Mouse (Mus musculus) adrenal gland, adult 2 months (tissue): Measurements from ENCODE around the gene Sh3rf3. TPM values are rescaled to one million over a fixed set of nuclear protein-coding genes. Genes with fewer than 3 reads are reported as not detected.

Source experiments
- DNase-seq: peaks from one replicate; pipeline ENCODE4 v3.0.0; 2021
- polyA plus RNA-seq: library from polyadenylated mRNA; depleted of rRNA; stranded (reverse); fragments of >200 nt; gene quantifications from 2 replicates; pipeline ENCODE4 v1.2.3, GENCODE M21; 2012
- total RNA-seq, 2 experiments: library from RNA; stranded (reverse); gene quantifications; 2 replicates each; pipeline ENCODE4 v1.2.3; 2021

Sh3rf3 gene
- total and polyA plus RNA-seq, 3 experiments: 1.0 to 2.5 (median 1.9) TPM

DNA sequence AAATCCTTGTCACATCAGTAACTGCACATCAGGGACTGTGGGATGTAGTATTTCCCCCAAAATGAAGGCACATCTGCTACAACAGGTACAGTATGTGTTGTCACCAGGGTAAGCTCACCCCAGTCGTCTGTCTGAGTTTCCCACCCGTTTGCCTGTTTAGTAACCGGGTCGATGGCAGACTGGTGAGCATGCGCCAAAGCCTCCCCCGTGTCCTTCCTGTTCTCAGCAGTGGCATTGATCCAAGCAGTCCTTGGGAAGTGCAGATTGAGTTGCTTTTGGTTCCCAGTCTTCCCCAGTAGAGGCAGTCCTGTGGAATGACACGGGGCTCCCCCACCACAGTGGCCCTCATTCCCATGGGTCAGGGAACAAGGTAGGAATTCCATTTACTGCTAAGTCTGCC lies 297.2 kb downstream of the Sh3rf3 start:
- DNase-seq: no peak

DNA sequence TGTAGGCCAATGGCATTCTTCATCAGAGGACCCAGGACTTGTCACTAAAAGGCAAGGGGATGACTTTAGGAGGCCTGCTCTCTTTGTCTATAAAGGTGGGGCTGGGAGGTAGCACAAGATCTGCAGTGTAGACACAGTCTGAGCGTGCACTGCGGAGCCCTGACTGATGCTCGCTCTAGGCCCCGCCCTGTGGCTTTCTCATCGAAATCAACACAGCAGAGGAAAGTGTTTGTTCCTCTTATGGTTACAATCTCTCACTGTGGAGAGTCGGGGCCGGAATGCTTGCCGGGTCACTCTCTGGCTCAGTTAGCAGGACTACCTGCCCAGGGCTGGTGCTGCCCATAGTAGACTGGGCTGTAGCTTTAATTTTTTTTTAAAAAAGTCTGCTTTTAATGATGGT lies 299.6 kb downstream of the Sh3rf3 start:
- no peak for DNase-seq

DNA sequence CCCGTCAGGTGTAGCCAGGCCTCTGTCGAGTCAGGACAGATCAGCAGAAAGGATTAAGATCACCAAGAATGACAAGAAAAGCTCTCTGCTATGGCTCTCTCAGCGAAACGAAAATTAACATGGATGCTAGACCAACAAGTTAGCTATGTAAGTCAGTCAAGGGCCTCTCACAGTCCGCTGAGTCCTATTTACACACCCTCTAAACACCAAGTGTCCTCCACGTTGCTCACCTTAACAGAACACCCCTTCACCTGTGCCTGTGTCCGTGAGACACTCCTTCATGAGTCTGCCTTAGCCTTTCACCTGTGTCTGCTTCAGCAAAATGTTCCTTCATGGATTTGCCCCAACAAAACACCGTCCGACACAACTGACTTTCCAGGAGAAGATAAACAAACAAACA lies 300.2 kb downstream of the Sh3rf3 start:
- no peak for DNase-seq

DNA sequence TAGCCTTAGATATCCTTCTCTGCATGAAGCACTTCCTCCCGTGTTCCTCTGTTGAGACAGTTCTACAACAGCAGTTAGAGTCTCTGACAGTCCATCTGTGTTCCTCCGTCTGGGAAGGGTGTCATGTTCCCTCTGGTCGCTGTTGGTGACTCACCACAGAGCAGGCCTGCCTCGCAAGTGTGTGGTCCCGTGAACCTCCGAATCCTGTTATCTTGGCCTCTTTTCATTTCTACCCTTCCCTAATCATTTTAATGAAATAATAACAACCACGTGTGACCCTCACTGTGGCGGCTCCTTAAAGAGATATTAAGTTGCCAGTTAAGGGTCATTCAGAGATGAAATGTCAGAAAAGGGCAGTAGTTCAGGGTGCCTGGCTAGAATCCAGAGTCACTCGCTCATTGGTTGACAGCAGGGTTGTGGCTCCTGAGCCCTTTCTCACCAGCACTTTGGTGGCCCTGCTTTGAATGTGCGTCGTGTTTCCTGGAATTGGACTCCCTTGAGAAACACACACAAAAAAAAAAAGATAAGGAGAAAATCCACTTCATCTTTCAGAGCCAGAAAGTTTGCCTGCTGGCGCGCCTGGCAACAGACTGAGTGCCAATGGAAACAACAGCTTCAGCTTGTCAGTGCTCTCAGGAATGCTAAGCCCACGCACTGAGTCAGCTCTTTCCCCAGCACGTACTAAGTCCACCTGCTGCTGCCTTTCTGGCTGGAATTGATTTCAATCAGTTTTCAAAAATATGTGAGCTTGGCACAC lies 301.6 kb downstream of the Sh3rf3 start:
- DNase-seq: peak; percentile 65

DNA sequence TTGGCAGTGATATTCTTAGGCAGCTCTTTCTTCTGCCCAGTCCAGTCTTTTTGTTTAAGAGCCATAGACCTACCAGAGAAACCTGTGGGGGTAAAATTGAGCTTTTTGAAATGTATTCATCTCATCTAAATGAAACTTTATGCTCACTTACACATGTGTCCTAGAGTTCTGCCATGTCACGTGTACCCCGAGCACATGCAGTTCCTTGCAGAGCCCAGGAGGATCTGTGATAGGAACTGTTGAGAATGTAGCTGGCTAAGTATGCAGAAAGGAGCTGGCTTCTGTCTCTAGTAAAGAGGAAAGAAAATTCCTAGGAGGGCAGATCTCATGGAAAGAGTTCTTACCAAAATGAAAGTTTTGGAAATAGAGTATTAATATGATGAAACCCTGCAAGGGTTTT lies 302.5 kb downstream of the Sh3rf3 start:
- DNase-seq: no peak

DNA sequence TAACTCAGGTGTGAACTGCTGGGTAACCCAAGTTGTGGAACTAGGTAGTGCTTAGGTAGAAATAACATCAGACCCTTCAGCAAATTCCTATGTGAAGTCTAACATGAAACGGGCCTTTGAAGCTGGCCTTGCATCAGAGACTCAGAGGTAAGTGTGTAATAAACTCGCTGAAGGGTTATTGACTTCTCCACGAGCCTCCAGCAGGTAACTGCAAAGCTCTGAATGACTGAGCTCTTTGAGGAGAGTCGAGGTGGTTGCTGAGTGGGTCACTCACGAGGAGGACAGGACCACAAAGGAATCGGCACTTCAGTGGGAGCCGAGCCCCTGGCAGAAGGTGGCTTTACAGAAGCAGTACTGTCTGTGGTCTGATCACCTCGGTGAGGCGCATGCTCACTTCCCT lies 303.2 kb downstream of the Sh3rf3 start:
- DNase-seq: no peak

DNA sequence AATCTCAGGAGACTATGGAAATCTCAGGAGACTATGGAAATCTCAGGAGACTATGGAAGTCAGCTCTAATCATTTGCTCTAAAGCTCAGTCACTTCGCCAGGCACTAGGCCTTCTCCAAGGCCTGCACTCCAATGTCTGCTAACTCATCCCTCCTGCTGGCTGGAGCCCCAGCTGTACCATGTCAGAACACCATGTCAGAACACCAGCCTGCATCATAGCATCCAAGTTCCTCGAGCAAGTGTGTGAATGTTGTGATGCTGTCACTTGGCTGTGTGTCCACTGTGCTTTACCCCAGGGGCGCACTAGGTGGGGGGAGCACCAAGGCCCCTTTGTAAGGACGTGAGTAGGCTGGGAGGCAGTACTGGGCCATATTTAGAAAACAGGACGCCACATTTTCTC lies 304.4 kb downstream of the Sh3rf3 start:
- no peak for DNase-seq

DNA sequence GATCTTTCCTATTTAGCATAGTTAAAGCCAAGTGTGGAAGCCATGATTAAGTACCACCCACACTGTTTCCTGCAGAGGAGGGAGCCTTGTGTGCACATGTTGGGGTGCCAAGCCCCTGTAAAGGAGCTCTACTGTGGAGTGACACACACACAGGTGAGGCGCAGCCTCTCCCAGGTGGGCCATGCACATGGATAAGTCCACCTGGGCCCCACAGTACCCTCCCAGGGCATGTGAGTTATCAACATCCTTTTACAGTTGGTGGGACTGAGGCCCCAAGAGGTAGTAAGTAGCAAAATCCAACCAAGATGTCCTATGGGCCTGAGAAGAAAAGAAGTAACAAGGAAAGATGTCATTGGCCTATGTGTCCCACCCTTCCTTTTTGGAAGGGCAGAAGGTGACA lies 305.8 kb downstream of the Sh3rf3 start:
- DNase-seq: no peak

DNA sequence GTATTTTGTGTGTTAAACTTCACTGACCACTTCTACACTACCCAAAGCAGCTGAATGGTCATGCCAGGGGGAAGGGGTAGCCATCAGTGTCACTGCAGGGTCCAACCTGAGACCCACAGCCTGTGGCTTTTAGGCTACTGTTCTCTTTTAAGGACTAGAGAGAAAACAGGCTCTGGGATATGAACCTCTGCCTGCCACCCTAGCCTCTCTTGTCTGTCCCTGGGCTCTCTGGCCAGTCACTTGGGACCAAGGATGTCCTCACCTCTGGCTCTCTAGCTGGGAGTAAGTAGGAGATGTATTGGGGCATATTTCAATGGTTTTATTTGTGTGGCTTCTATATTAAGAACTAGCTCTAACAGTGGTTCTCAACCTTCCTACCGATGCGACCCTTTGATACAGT lies 306.7 kb downstream of the Sh3rf3 start:
- no peak for DNase-seq

DNA sequence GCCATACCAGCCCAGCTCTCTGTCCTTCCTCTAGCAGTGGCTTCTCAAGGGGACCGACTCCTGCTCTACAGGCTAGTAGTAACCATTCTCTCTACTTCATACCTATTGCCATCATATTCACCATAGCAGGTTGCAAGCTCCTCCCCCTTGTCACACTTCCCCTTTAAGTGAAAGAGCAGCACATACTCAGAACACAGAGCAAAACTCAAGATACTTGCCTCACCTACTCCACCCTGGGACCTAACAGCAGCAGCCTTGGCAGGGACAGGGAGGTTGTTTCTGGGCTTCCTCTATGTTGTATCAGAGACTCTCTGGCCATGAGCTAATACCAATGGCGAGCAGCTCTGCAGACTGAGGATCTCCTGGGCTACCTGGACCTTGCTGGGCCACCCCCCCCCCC lies 312.3 kb downstream of the Sh3rf3 start:
- no peak for DNase-seq

DNA sequence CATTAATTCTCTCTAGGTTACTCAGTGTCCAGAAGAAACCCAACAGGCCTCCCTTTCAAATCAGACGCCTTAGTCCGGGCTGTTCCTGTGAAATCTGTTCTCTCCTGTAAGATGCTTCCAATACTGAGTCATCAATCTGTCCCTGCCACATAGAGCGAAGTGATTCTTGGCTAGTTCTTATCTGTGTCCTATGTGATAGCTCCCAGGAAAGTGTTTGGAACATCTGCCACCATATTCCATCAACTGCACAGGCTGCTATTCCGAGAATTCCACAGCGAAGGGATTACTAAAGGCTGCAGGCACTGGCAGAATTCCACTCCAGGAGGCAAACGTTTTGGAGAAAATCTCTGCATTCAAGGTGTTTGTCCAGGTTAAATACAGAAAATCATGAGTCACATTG lies 314.5 kb downstream of the Sh3rf3 start:
- no peak for DNase-seq

DNA sequence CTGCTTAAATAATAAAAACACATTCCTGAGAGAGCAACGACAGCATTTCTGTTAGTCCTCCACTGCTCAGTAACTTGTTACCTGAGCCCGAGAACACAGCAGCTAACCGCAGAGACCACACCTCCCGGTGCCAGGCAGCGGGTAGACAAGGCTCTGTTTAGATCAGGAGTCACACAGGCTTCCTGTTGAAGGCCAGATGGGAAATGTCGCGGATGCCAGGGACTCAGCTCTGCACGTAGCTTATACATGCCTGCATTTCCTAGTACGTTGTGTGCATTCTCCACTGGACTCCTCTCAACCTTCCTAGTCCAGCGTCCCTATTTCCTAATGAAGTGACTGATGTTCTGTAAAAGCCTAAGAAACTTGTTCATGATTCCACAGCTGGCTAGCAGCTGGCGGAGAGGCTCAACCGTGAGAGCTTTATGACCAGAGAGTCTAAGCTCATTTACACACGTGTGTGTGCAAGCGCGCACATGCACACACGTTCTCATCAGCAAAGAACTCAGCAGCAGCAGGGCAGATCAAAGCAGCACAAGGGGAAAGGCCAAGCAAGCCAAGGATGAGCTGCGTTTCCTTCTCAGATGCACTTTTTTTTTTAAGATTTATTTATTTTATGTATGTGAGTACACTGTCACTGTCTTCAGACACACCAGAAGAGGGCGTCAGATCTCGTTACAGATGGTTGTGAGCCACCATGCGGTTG lies 318.9 kb downstream of the Sh3rf3 start:
- DNase-seq: no peak

DNA sequence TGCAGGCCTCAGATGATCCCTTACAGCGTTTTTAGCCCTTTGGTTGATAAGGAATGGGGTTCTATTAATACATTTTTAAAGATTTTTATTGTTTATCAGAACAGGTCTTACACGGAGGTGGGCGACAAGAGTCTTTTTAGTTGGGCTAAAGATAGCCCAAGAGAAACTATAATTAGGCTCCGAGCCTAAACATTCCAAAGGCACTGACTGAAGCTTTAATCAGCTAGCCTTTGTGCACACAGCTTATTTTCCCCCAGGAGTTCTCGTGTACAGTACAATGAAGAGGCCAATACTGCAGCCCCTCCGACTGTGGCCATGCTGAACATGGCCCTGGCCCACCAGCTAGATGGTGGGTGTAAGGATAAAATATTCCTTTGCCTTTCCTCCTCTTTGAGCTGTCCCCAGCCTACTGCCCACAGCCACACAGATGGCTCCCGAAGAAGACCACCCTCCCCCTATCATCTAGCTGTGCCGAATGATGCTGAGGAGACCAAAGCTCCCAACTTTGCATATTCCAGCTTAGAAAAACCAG lies 320.4 kb downstream of the Sh3rf3 start:
- no peak for DNase-seq

DNA sequence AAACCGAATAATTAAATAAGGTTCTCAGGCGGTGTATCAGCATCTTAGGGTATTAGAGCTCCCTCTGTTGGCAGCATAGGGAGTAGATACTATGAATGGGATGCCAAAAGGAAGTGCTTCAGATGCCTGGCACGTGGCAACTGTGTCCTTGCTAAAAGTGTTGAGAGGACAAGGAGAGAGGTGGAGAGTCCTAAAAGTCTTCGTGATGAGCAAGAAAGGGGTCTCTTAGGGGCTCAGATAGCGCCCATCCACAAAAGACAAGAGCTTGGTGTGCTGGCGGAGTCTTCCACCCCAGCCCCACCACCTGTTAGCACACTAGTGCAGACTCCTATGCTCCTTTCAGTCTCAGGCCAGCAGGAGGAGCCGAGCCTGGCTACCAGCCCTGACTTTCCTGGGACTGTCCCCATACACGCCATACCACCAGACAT lies 336.8 kb downstream of the Sh3rf3 start:
- DNase-seq: peak; percentile 47

DNA sequence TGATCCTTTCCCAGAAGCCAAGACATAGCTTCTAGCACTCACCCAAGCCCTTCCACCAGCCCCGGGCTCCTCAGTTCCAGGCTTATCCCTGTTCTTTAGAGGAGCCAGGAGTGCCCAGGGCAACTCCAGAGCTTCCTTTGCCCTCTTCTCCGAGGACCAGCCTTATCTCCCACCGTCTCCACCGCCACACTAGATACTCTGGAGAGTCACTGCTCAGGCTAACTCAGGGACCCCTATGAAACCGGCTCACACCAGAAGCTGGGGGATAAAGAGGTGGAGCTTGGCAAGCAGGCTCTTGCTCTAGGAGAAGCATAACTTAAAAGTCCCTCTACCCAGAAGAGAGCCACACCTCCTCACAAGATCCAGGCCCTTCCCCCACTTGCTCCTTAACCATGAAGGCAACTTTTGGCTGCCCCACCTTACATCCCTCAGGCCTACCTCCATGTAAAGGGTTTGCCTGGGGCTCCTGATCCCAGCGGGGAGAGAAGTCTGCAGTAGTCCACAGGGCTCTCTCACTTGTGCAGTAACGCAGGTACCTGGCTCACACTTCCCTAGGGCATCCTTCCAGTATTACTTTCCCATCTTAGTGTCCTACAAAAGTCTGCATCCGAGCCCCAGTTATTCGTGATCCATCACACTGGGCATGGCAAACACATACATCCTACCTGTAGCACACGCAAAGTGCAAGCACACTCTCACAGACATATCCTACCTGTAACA lies 337.9 kb downstream of the Sh3rf3 start:
- DNase-seq: no peak

DNA sequence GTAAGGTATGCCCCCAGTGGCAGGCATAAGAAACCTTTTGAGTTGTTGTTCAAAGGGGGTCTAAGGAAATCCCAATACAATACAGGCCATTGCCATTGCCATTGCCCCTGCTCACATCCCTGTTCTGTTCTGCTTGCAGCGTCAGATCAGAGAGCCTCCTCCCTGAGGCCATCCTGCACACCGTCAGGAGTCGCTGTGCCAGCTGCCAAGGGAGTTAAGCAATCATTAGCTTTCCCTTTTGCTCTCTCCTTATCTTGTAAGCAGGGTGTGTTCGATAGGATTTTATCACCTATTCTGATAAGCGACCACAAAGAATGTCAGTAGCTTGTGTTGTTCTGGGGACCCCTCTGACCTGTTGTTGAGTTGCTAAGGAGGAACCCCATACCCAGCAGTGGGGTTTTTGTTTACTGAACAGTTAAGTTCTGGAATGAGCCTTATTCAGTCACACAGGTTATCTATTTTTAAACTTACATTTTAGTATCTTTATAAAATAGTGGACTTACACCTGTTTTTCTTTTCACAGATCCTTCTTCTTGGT lies 339.5 kb downstream of the Sh3rf3 start:
- peak; percentile 16 for DNase-seq

DNA sequence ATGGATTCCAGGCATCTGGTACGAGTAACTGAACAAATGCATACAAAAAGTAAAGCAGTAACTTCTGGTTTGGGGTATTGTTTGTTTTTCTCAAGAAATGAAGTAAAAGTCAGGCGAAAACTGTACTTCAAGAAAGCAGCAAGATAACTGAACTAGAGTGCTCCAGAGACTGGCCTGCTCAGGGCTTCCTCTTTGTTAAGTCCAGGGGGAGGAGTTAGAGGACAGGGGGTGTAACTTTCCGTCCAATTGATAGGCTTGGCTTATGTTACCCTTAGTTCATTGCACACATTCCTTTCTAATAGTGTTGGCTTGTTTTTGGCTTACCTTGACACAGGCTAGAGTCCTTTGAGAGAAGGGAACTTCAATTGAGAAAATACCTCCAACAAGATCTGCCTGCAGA lies 345.5 kb downstream of the Sh3rf3 start:
- DNase-seq: no peak

DNA sequence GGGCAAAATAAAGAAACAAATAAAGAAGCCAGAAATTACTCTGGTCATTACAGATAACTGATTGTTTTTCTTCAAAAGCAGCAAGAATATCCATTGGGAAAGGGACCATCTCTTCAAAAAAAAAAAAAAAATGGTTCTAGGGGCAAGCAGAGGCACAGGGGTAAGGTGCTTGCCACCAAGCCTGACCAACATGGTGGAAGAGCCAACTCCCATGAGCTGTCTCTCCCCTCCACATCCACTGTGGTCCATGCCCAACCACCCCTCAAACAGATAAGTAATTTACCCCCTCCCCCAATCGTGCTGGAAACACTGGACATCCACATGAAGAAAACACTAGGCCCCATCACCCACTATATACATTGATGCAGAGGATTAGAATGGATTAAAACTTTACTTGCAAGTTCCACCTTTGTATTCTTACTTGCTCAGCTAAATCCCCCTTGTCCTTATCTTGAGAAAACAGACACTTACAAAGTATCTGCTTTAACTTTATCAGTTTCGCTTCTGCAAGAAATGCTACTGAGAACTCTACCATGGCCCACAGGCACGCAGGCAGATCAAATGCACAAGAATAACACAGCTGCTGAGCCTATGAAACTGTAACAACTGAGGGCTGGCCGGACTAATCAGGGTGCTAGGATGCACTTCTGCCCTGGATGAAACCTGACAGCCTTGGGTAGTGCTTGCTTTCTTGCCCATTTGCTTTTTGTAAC lies 349.2 kb downstream of the Sh3rf3 start:
- DNase-seq: no peak

DNA sequence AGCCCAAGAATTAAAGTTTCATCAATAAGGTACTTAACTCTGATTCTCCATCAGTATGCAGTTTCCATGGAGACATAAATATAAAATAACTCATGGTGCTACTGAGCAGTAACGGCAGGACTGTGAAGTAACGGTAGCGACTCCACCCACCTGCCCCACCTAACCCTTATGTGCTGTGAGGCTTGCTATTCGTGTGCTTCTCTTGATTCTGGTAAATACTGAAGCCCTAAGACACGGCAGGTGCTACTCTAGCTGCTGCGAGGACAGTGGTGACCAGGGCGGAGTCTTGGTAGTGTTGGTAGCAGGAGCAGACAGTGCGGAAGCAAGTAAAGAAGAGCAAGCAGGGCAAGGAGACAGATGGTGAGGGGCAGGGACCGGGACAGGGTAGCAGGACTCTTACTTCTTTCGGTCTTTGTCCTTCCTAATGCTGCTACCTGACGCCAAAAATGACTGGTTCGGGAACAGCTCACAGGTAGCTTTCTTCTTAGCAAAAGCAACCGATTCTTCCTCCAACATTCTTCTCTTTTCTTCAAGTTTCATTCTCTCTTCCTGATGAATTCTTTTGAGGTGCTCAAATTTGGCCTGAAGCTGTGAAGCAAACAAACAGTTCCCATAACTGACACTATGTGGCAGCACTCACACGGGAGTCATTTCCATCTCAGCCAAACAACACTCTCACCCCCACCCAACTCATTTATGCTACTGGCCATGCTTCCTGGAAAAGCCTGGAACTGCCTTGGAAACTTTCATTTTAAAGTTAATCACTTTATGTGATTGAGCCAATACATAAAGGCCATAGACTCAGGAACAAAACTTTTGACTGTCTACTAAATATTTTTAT lies 353.2 kb downstream of the Sh3rf3 start:
- peak; percentile 33 for DNase-seq

DNA sequence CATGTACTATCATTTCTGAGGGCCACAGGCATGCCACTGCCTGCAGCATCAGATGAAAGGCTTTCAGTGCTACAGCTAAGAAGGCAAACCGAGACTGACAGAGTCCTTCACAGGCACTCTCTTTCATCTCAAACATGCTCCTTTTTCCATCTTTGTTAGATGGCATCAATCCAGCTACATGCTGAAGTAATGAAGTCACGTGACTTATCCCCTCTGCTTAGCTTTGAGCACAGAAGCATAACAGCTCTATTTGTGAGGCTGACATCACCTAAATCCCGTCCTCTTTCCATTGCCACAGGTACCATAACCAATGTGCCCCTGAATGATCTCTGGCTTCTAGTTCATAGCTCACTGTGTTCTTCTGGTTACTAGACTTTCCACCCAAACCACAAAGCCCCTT lies 357.9 kb downstream of the Sh3rf3 start:
- DNase-seq: no peak

DNA sequence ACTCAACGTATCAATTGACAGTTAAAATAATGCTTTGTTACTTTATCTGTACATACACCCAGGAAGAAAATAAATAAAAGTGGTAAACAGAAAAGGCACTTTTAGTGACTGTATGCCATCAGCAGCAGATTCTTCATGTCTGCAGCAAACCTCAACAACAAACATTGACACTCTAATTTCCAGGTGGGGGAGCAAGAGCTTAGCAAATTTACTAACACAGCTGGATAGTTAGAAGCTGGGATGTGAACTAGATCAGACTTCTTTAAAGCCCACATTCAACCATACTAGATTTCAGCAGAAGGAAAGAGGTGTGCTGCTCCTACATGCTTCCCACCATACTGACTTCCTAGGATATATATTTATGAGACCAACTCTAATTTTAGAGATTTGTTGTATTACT lies 359.4 kb downstream of the Sh3rf3 start:
- no peak for DNase-seq
